Mouse (Mus musculus) embryonic facial prominence, embryonic 15.5 days (tissue): ENCODE measurements around the gene Dtx3l. TPM values are rescaled to one million over a fixed set of nuclear protein-coding genes. Genes with fewer than 3 reads are reported as not detected.
A peak's percentile ranks its signal among the peaks of the same experiment; 100 is the strongest.
"Not testable (repeated sequence)": the region's sequence is repeated elsewhere in the genome, so short reads cannot be mapped to it uniquely, and the experiment has no call there.

Source experiments
- ATAC-seq: fragments of 200-750 bp; cut with Nextera tagmentation; 2 replicates; pipeline ENCODE4 v1.8.0; 2017; ENCODE audit warnings: low read depth, moderate TSS enrichment; ENCODE audit not compliant: insufficient number of reproducible peaks, low FRiP score, low TSS enrichment
- H3K27ac ChIP-seq: fragments of 300-500 bp; sonication (generic); replicated peaks from 2 replicates; pipeline ENCODE4 v1.5.1; 2015; ENCODE audit warnings: mild to moderate bottlenecking, inconsistent platforms
- H3K27me3 ChIP-seq: fragments of 300-500 bp; sonication (generic); 2 replicates; pipeline ENCODE4 v1.6.1; 2015; ENCODE audit warnings: inconsistent platforms
- H3K36me3 ChIP-seq: fragments of 300-500 bp; sonication (generic); 2 replicates; pipeline ENCODE4 v1.6.1; 2015; ENCODE audit warnings: mild to moderate bottlenecking, inconsistent platforms
- H3K4me1 ChIP-seq: fragments of 300-500 bp; sonication (generic); 2 replicates; pipeline ENCODE4 v1.6.1; 2015; ENCODE audit warnings: inconsistent platforms
- H3K4me2 ChIP-seq: fragments of 300-500 bp; sonication (generic); replicated peaks from 2 replicates; pipeline ENCODE4 v1.6.1; 2015; ENCODE audit warnings: mild to moderate bottlenecking, inconsistent platforms
- H3K4me3 ChIP-seq: fragments of 300-500 bp; sonication (generic); replicated peaks from 2 replicates; pipeline ENCODE4 v1.5.1; 2015; ENCODE audit warnings: mild to moderate bottlenecking, inconsistent platforms
- H3K9ac ChIP-seq: fragments of 300-500 bp; sonication (generic); 2 replicates; pipeline ENCODE4 v1.6.1; 2015; ENCODE audit warnings: inconsistent platforms
- H3K9me3 ChIP-seq: fragments of 300-500 bp; sonication (generic); replicated peaks from 2 replicates; pipeline ENCODE4 v1.6.1; 2016; ENCODE audit warnings: inconsistent platforms
- WGBS: fragments of 180-500 bp; shearing (Covaris S2); methylation state at CpG from one replicate; pipeline ENCODE4 v1.1.7; 2015; 5-methylcytosine and 5-hydroxymethylcytosine counted together
- polyA plus RNA-seq: library from polyadenylated mRNA; unstranded; fragments of >200 nt; fragmentation: Nextera tagmentation; extraction: Ambion mirVana; gene quantifications from 2 replicates; pipeline ENCODE4 v1.2.1, GENCODE M21; 2015

Gene Dtx3l
- polyA plus RNA-seq, 1 experiment from 2014 or later: 3.8 TPM

DNA sequence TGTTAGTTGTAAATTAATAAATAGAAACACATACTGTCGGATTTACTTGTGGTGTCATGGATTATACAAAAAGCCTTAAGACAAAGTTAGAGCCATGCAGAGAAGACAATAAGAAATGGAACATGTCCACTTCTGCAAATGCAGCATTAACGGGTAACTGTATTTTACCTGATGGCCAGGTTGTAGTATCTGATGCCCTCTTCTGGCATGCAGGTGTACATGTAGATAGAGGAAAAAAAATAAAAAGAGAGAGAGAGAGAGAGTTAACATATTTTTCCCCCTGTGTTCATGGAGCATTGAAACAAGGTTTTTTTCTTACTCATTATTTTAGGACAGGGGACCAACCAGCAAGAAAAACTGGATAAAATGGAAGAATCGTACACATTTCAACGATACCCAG, 28.4 kb upstream of the Dtx3l start:
- no peak overlapping the region for H3K27ac ChIP-seq
- 86% methylated on average over 4 of the region's 4 CpGs for WGBS
- H3K9ac ChIP-seq: no peak overlapping the region
- H3K4me1 ChIP-seq: no peaks in the 10 kb centered on the region
- no peaks in the 10 kb centered on the region for H3K36me3 ChIP-seq
- no peak overlapping the region for H3K4me3 ChIP-seq
- H3K9me3 ChIP-seq: no peaks in the 10 kb centered on the region
- no peaks in the 10 kb centered on the region for H3K27me3 ChIP-seq
- no peak for ATAC-seq
- no peak overlapping the region for H3K4me2 ChIP-seq

- Histone ChIP-seq H3K4me2 (no peak overlapping the region), H3K4me3 (no peak overlapping the region), H3K9me3 (no peaks in the 10 kb centered on the region), H3K4me1 (no peaks in the 10 kb centered on the region), H3K27ac (no peak overlapping the region), H3K27me3 (no peaks in the 10 kb centered on the region), H3K9ac (no peak overlapping the region), H3K36me3 (no peaks in the 10 kb centered on the region)
- WGBS: 39% methylated on average over 5 of the region's 5 CpGs
- no peak for ATAC-seq
Measured at GRCm38 (mm10) chr16:35966411-35967115, 27.6 kb upstream of the Dtx3l start.

DNA sequence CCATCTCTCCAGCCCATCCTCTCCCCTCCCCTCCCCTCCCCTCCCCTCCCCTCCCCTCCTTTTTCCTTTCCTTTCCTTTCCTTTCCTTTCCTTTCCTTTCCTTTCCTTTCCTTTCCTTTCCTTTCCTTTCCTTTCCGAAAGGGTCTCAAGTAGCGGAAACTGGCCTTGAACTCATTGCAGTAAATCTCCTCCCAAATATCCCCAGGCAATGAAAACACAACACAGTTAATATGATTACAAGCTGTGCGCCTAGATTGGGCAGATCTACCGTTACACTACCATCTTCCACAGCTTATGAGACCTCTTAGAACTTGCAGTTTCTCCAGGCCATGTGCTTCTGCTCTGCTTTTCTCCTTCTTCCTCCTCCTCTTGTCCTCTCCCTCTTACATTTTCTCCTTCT, 27.0 kb upstream of the Dtx3l start:
- H3K4me3 ChIP-seq, H3K9me3 ChIP-seq, H3K4me1 ChIP-seq, H3K36me3 ChIP-seq, H3K9ac ChIP-seq, H3K27me3 ChIP-seq, ATAC-seq, H3K27ac ChIP-seq, H3K4me2 ChIP-seq: not testable (repeated sequence)
- WGBS: 52% methylated on average over 4 of the region's 4 CpGs

- no peaks in the 10 kb centered on the region for H3K9me3 ChIP-seq
- H3K4me3 ChIP-seq: no peak overlapping the region
- ATAC-seq: no peak
- WGBS: 82% methylated on average over 5 of the region's 5 CpGs
- no peak overlapping the region for H3K27ac ChIP-seq
- no peaks in the 10 kb centered on the region for H3K4me1 ChIP-seq
- no peak overlapping the region for H3K9ac ChIP-seq
- H3K36me3 ChIP-seq: no peaks in the 10 kb centered on the region
- H3K27me3 ChIP-seq: no peaks in the 10 kb centered on the region
- H3K4me2 ChIP-seq: no peak overlapping the region
Measured at GRCm38 (mm10) chr16:35952628-35953130, 13.7 kb upstream of the Dtx3l start.

GRCm38 (mm10) chr16:35951216-35951615, 12.3 kb upstream of the Dtx3l start:
- H3K4me3 ChIP-seq: no peak overlapping the region
- H3K27ac ChIP-seq: no peak overlapping the region
- ATAC-seq: no peak
- 92% methylated on average over 3 of the region's 3 CpGs for WGBS
- no peaks in the 10 kb centered on the region for H3K36me3 ChIP-seq
- H3K4me1 ChIP-seq: no peaks in the 10 kb centered on the region
- no peaks in the 10 kb centered on the region for H3K9me3 ChIP-seq
- no peaks in the 10 kb centered on the region for H3K27me3 ChIP-seq
- H3K4me2 ChIP-seq: no peak overlapping the region
- no peak overlapping the region for H3K9ac ChIP-seq

DNA sequence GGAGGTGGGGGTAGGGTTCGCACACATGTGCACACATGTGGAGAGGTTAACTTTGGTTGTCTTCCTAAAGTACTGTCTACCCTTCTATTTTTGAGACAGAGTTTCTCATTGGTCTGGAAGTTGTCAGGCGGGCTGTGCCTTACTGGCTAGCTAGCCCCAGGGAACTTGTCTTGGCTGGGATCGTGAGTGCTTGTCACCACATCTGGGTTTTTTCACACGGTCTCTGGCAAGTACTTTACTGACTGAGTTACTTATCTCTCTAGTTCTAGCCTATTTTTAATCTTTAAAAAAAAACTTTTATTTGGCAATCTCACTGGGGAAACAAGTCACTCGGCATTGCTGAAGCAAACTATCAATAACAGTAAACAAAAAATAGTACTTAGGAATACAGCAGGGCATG, 10.3 kb upstream of the Dtx3l start:
- Histone ChIP-seq H3K4me2 (no peak overlapping the region), H3K9ac (no peak overlapping the region), H3K9me3 (no peaks in the 10 kb centered on the region), H3K4me1 (no peaks in the 10 kb centered on the region), H3K27ac (no peak overlapping the region), H3K36me3 (no peaks in the 10 kb centered on the region), H3K27me3 (no peaks in the 10 kb centered on the region), H3K4me3 (no peak overlapping the region)
- 60% methylated on average over 5 of the region's 5 CpGs for WGBS
- no peak for ATAC-seq

DNA sequence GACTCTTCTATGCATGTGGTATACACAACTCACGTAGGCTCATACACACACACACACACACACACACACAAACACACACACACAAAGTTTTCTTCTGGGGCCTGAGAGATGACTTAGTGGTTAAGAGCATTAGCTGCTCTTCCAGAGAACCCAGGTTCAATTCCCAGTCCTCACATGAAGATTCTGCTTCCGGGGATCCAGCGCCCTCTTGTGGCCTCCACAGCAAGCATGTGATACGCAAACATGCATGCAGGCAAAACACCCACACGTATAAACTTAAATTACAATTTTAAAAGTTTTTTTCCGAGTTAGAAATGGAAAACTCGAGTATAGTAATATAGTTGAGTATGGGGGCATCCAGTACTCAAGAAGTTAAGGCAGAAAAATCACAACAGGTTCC, 2.4 kb upstream of the Dtx3l start:
- Histone ChIP-seq H3K27me3 (no peaks in the 10 kb centered on the region), H3K36me3 (no peaks in the 10 kb centered on the region), H3K9me3 (no peaks in the 10 kb centered on the region), H3K27ac (no peak overlapping the region), H3K9ac (no peak overlapping the region), H3K4me2 (no peak overlapping the region), H3K4me3 (no peak overlapping the region), H3K4me1 (0 out of 2 replicates have a peak, but pooled peaks cover 7% of the 10 kb centered on the region)
- no peak for ATAC-seq
- WGBS: 79% methylated on average over 7 of the region's 7 CpGs

- Histone ChIP-seq H3K9me3 (no peaks in the 10 kb centered on the region), H3K4me2 (peak overlapping the region; percentile 82), H3K4me1 (0 out of 2 replicates have a peak, but pooled peaks cover 7% of the 10 kb centered on the region), H3K36me3 (no peaks in the 10 kb centered on the region), H3K9ac (no peak overlapping the region), H3K4me3 (peak overlapping the region; percentile 69), H3K27me3 (no peaks in the 10 kb centered on the region), H3K27ac (no peak overlapping the region)
- 11% methylated on average over 9 of the region's 9 CpGs for WGBS
- ATAC-seq: no peak; the same call in 1 of the 2 replicates
Measured at GRCm38 (mm10) chr16:35939690-35940089, 739 bp upstream of the Dtx3l start.

- no peak for ATAC-seq
- H3K27ac ChIP-seq: no peak overlapping the region
- H3K27me3 ChIP-seq: no peaks in the 10 kb centered on the region
- WGBS: 3% methylated on average over 6 of the region's 6 CpGs
- H3K4me1 ChIP-seq: 0 out of 2 replicates have a peak, but pooled peaks cover 7% of the 10 kb centered on the region
- no peaks in the 10 kb centered on the region for H3K9me3 ChIP-seq
- H3K4me2 ChIP-seq: peak overlapping the region; percentile 82
- H3K9ac ChIP-seq: peak overlapping the region; percentile 41; the same call in 1 of the 2 replicates
- H3K36me3 ChIP-seq: no peaks in the 10 kb centered on the region
- peak overlapping the region; percentile 69 for H3K4me3 ChIP-seq
Measured at GRCm38 (mm10) chr16:35939261-35939660, 310 bp upstream of the Dtx3l start.

DNA sequence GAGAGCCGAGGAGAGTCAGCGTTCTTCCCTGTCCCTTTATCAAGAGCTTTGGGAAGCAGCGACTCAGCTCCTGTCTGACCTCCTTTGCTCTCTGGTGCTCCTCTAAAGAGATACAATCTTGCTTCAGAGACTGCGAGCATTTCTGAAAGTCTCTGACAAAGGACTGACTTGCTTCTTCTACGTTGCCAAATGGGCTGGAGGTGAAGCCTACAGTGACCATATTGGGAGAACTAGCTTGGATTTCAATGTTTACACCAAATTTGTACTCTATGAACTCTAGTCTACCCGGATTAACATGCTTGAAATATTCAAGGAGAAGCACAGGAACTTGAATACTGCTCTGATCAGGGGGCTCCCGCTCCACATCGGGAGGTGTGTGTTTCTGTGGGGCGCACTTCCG, 5.8 kb downstream of the Dtx3l start:
- WGBS: 80% methylated on average over 10 of the region's 10 CpGs
- no peak overlapping the region for H3K9ac ChIP-seq
- no peaks in the 10 kb centered on the region for H3K9me3 ChIP-seq
- H3K27ac ChIP-seq: no peak overlapping the region
- H3K36me3 ChIP-seq: no peaks in the 10 kb centered on the region
- H3K4me3 ChIP-seq: no peak overlapping the region
- no peaks in the 10 kb centered on the region for H3K27me3 ChIP-seq
- no peak overlapping the region for H3K4me2 ChIP-seq
- ATAC-seq: no peak
- no peaks in the 10 kb centered on the region for H3K4me1 ChIP-seq

GRCm38 (mm10) chr16:35932179-35933055, 6.5 kb downstream of the Dtx3l start:
- H3K4me1 ChIP-seq: no peaks in the 10 kb centered on the region
- no peak overlapping the region for H3K9ac ChIP-seq
- H3K4me2 ChIP-seq: no peak overlapping the region
- H3K9me3 ChIP-seq: no peaks in the 10 kb centered on the region
- no peaks in the 10 kb centered on the region for H3K27me3 ChIP-seq
- ATAC-seq: no peak
- no peak overlapping the region for H3K27ac ChIP-seq
- H3K4me3 ChIP-seq: no peak overlapping the region
- WGBS: 77% methylated on average over 19 of the region's 19 CpGs
- H3K36me3 ChIP-seq: no peaks in the 10 kb centered on the region
